Mouse (Mus musculus): Measurements from ENCODE around the gene Pum2. TPM values are rescaled to one million over a fixed set of nuclear protein-coding genes. Genes with fewer than 3 reads are reported as not detected.

The Pum2 gene
- polyA plus RNA-seq, 1 experiment: 19.9 TPM

DNA sequence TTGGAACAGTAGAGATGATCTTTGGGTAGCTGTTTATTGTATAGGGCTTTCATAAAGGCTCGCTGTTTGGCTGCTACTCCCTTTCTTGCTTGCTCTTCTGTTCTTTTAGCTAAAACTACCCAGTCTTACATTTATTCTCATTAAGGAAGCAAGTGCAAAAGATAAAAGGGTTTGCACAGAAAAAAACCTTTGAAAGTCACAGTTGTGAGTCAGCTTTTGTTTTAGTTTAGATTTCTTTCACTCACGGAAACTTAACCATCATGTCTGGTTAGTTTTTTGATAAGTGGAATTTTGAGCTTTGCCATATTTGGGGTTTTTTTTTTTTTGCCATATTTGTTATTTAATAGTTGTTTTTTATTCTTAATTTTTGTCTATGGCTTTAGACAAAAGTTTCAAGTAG is 38.7 kb downstream of the Pum2 start:
- Histone ChIP-seq H3ac (ENCODE audit: control insufficient read depth, insufficient read length, low read depth) (no peak overlapping the region), H3K79me2 (ENCODE audit: control insufficient read depth, insufficient read depth) (peaks cover 64% of the 10 kb centered on the region), H3K27me3 (ENCODE audit: control insufficient read depth, insufficient read depth, insufficient read length) (no peaks in the 10 kb centered on the region), H3K36me3 (ENCODE audit: control insufficient read depth, insufficient read depth) (peaks cover 93% of the 10 kb centered on the region), H3K79me3 (ENCODE audit: low read depth) (peaks cover 22% of the 10 kb centered on the region), H3K4me3 (ENCODE audit: insufficient read depth, poor library complexity, severe bottlenecking) (no peak overlapping the region)
- TF ChIP-seq MYOD1 (IDR thresholded peaks at IDR 0.05; ENCODE audit: control insufficient read depth, insufficient read length, low read depth): no peak
- TF ChIP-seq MAX (IDR thresholded peaks at IDR 0.05): no peak
- no peak for TF ChIP-seq MYOG (IDR thresholded peaks at IDR 0.05; ENCODE audit: control insufficient read depth, extremely low read depth, insufficient read length)
- TF ChIP-seq FOSL1 (IDR thresholded peaks at IDR 0.05; ENCODE audit: insufficient read depth, low read length, poor library complexity, severe bottlenecking): no peak
- no peak for TF ChIP-seq CEBPB (IDR thresholded peaks at IDR 0.05; ENCODE audit: low read depth)
- TF ChIP-seq CTCF (IDR thresholded peaks at IDR 0.05; ENCODE audit: control insufficient read depth, insufficient read depth, insufficient read length): no peak
- no peak for TF ChIP-seq USF1 (IDR thresholded peaks at IDR 0.05; ENCODE audit: low read depth)

DNA sequence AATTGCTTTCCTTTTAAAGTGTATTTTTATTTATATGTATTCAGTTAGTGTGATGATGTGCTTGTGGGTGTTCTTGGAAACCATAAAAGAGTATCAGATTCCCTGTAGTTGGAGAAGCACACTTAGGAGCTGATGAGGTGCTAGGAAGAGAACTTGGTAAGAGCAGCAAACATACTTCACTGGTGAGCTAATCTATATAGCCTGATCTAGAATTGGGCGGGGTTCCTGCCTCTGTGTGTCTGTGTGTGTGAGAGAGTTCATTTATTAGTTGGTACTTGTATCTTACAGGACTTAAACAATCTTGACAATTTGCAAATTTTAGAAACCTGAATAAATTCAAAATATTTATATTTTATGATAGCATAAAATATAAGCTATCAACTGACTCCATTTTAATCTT is 42.2 kb downstream of the Pum2 start:
- H3K4me3 ChIP-seq (ENCODE audit: insufficient read depth, poor library complexity, severe bottlenecking): no peak overlapping the region
- no peaks in the 10 kb centered on the region for H3K27me3 ChIP-seq (ENCODE audit: control insufficient read depth, insufficient read depth, insufficient read length)
- peaks cover 96% of the 10 kb centered on the region for H3K36me3 ChIP-seq (ENCODE audit: control insufficient read depth, insufficient read depth)
- H3K79me2 ChIP-seq (ENCODE audit: control insufficient read depth, insufficient read depth): peaks cover 62% of the 10 kb centered on the region
- H3ac ChIP-seq (ENCODE audit: control insufficient read depth, insufficient read length, low read depth): no peak overlapping the region
- peaks cover 12% of the 10 kb centered on the region for H3K79me3 ChIP-seq (ENCODE audit: low read depth)
- TF ChIP-seq CEBPB (IDR thresholded peaks at IDR 0.05; ENCODE audit: low read depth) (no peak), MYOD1 (IDR thresholded peaks at IDR 0.05; ENCODE audit: control insufficient read depth, insufficient read length, low read depth) (no peak), MYOG (IDR thresholded peaks at IDR 0.05; ENCODE audit: control insufficient read depth, extremely low read depth, insufficient read length) (no peak), FOSL1 (IDR thresholded peaks at IDR 0.05; ENCODE audit: insufficient read depth, low read length, poor library complexity, severe bottlenecking) (no peak), USF1 (IDR thresholded peaks at IDR 0.05; ENCODE audit: low read depth) (no peak), MAX (IDR thresholded peaks at IDR 0.05) (no peak), CTCF (IDR thresholded peaks at IDR 0.05; ENCODE audit: control insufficient read depth, insufficient read depth, insufficient read length) (no peak)

DNA sequence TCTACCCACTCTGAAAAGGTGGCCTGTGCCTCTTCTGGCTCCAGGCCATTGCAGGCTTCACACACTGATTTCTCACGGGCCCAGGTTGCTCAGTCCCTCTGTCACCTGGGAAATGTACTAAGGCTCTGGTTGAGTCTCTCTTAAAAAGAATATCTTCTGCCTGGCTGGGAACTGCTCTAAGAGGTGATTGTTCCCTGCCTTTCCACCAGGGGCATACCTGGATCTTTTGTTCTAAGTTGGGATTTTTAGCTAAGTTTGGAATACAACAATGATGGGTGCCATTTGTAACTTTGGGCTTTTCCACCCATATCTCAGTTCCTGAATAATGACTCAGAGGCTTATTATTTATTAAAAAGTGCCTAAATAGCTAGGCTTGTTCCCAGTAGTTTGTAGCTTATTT is 53.0 kb downstream of the Pum2 start:
- Histone ChIP-seq H3K79me2 (ENCODE audit: control insufficient read depth, insufficient read depth) (no peaks in the 10 kb centered on the region), H3K4me3 (ENCODE audit: insufficient read depth, poor library complexity, severe bottlenecking) (no peak overlapping the region), H3ac (ENCODE audit: control insufficient read depth, insufficient read length, low read depth) (no peak overlapping the region), H3K36me3 (ENCODE audit: control insufficient read depth, insufficient read depth) (peaks cover 95% of the 10 kb centered on the region), H3K79me3 (ENCODE audit: low read depth) (no peaks in the 10 kb centered on the region), H3K27me3 (ENCODE audit: control insufficient read depth, insufficient read depth, insufficient read length) (no peaks in the 10 kb centered on the region)
- no peak for TF ChIP-seq CTCF (IDR thresholded peaks at IDR 0.05; ENCODE audit: control insufficient read depth, insufficient read depth, insufficient read length)
- no peak for TF ChIP-seq MAX (IDR thresholded peaks at IDR 0.05)
- TF ChIP-seq CEBPB (IDR thresholded peaks at IDR 0.05; ENCODE audit: low read depth): no peak
- TF ChIP-seq MYOG (IDR thresholded peaks at IDR 0.05; ENCODE audit: control insufficient read depth, extremely low read depth, insufficient read length): no peak
- no peak for TF ChIP-seq FOSL1 (IDR thresholded peaks at IDR 0.05; ENCODE audit: insufficient read depth, low read length, poor library complexity, severe bottlenecking)
- no peak for TF ChIP-seq MYOD1 (IDR thresholded peaks at IDR 0.05; ENCODE audit: control insufficient read depth, insufficient read length, low read depth)
- no peak for TF ChIP-seq USF1 (IDR thresholded peaks at IDR 0.05; ENCODE audit: low read depth)

DNA sequence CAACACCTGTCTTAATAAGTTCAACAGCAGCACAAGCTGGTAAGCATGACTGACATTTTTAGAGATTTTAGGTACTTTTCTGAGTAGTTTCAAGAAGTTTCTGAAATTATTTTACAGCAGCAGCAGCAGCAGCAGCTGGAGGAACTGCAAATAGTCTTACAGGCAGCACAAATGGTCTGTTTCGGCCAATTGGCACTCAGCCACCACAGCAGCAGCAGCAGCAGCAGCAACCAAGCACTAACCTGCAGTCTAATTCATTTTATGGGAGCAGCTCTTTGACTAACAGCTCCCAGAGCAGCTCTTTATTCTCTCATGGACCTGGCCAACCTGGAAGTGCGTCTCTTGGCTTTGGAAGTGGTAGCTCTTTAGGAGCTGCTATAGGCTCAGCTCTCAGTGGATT is 54.8 kb downstream of the Pum2 start:
- Histone ChIP-seq H3K79me2 (ENCODE audit: control insufficient read depth, insufficient read depth) (no peaks in the 10 kb centered on the region), H3ac (ENCODE audit: control insufficient read depth, insufficient read length, low read depth) (no peak overlapping the region), H3K4me3 (ENCODE audit: insufficient read depth, poor library complexity, severe bottlenecking) (no peak overlapping the region), H3K36me3 (ENCODE audit: control insufficient read depth, insufficient read depth) (peaks cover 97% of the 10 kb centered on the region), H3K79me3 (ENCODE audit: low read depth) (peaks cover 1% of the 10 kb centered on the region), H3K27me3 (ENCODE audit: control insufficient read depth, insufficient read depth, insufficient read length) (no peaks in the 10 kb centered on the region)
- no peak for TF ChIP-seq CEBPB (IDR thresholded peaks at IDR 0.05; ENCODE audit: low read depth)
- no peak for TF ChIP-seq MYOG (IDR thresholded peaks at IDR 0.05; ENCODE audit: control insufficient read depth, extremely low read depth, insufficient read length)
- no peak for TF ChIP-seq USF1 (IDR thresholded peaks at IDR 0.05; ENCODE audit: low read depth)
- no peak for TF ChIP-seq FOSL1 (IDR thresholded peaks at IDR 0.05; ENCODE audit: insufficient read depth, low read length, poor library complexity, severe bottlenecking)
- no peak for TF ChIP-seq MYOD1 (IDR thresholded peaks at IDR 0.05; ENCODE audit: control insufficient read depth, insufficient read length, low read depth)
- TF ChIP-seq CTCF (IDR thresholded peaks at IDR 0.05; ENCODE audit: control insufficient read depth, insufficient read depth, insufficient read length): no peak
- TF ChIP-seq MAX (IDR thresholded peaks at IDR 0.05): no peak

DNA sequence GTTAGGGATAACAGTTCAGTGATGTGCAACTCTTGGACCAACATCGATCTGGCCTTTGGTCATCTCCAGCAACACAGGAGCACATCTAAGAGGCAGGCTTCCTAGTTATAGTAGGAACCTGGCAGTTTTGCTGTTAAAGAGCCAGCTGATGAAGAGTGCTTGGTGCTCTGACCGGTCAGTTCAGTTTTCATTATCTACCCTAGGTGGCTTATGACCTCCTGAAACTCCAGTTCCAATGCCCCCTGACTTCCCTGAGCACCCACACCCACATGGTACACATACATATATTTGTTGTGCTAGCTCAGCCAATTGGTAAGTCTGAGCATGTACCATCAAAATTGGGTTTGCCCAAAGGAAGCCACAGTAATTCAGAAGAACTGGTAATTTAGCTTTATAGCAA is 79.7 kb downstream of the Pum2 start:
- no peak for TF ChIP-seq CEBPB (IDR thresholded peaks at IDR 0.05; ENCODE audit: low read depth)
- no peak for TF ChIP-seq FOSL1 (IDR thresholded peaks at IDR 0.05; ENCODE audit: insufficient read depth, low read length, poor library complexity, severe bottlenecking)
- TF ChIP-seq CTCF (IDR thresholded peaks at IDR 0.05; ENCODE audit: control insufficient read depth, insufficient read depth, insufficient read length): no peak
- no peak for TF ChIP-seq MAX (IDR thresholded peaks at IDR 0.05)
- TF ChIP-seq USF1 (IDR thresholded peaks at IDR 0.05; ENCODE audit: low read depth): no peak
- TF ChIP-seq MYOD1 (IDR thresholded peaks at IDR 0.05; ENCODE audit: control insufficient read depth, insufficient read length, low read depth): no peak
- H3ac ChIP-seq (ENCODE audit: control insufficient read depth, insufficient read length, low read depth): no peak overlapping the region
- H3K4me3 ChIP-seq (ENCODE audit: insufficient read depth, poor library complexity, severe bottlenecking): no peak overlapping the region
- peaks cover 67% of the 10 kb centered on the region for H3K36me3 ChIP-seq (ENCODE audit: control insufficient read depth, insufficient read depth)
- H3K79me2 ChIP-seq (ENCODE audit: control insufficient read depth, insufficient read depth): no peaks in the 10 kb centered on the region
- peaks cover 4% of the 10 kb centered on the region for H3K79me3 ChIP-seq (ENCODE audit: low read depth)
- H3K27me3 ChIP-seq (ENCODE audit: control insufficient read depth, insufficient read depth, insufficient read length): no peaks in the 10 kb centered on the region

DNA sequence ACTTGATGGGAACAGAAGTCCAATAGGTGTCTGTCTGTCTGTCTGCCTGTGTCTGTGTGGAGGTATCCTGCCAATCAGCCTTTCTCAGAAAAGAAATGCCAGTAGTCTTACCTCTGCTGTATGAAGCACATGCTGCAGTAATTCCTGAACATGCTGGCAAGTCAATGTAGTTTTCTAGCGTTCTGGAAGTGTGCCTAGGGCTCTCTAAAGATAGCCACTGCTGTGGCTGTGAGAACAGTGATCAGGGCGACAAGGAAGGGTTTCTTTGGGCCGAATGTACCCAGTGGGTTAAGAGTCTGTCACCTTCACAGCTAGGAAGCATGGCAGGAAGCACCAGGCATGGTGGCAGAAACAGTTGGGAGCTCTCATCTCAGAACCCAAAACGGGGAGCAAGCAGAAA is 80.2 kb downstream of the Pum2 start:
- H3K27me3 ChIP-seq (ENCODE audit: control insufficient read depth, insufficient read depth, insufficient read length): no peaks in the 10 kb centered on the region
- H3K36me3 ChIP-seq (ENCODE audit: control insufficient read depth, insufficient read depth): peaks cover 63% of the 10 kb centered on the region
- TF ChIP-seq FOSL1 (IDR thresholded peaks at IDR 0.05; ENCODE audit: insufficient read depth, low read length, poor library complexity, severe bottlenecking) (no peak), MYOG (IDR thresholded peaks at IDR 0.05; ENCODE audit: control insufficient read depth, extremely low read depth, insufficient read length) (no peak), MYOD1 (IDR thresholded peaks at IDR 0.05; ENCODE audit: control insufficient read depth, insufficient read length, low read depth) (no peak)
- peaks cover 4% of the 10 kb centered on the region for H3K79me3 ChIP-seq (ENCODE audit: low read depth)
- no peak overlapping the region for H3K4me3 ChIP-seq (ENCODE audit: insufficient read depth, poor library complexity, severe bottlenecking)
- no peak overlapping the region for H3ac ChIP-seq (ENCODE audit: control insufficient read depth, insufficient read length, low read depth)
- no peaks in the 10 kb centered on the region for H3K79me2 ChIP-seq (ENCODE audit: control insufficient read depth, insufficient read depth)
